Mouse (Mus musculus) MEL (cell line): ENCODE results near the gene Mip. TPM values are rescaled to one million over a fixed set of nuclear protein-coding genes. Genes with fewer than 3 reads are reported as not detected.
A peak's percentile ranks its signal among the peaks of the same experiment; 100 is the strongest.

Source experiments
- DNase-seq: peaks from one replicate; pipeline ENCODE4 v3.0.0; 2011; ENCODE audit warnings: low read depth, low spot score
- H3K27ac ChIP-seq: 2 replicates; pipeline ENCODE4 v1.5.1; 2012; ENCODE audit warnings: low read depth, mild to moderate bottlenecking, control low read depth, low read length, moderate library complexity; ENCODE audit not compliant: control insufficient read depth
- H3K27me3 ChIP-seq, 2 experiments: fragments of 150-350 bp in 1 of 2; sonication (generic) in 1 of 2; 2 replicates each; pipeline ENCODE4 v1.6.1; 2012; ENCODE audit warnings: low read length in 2 of 2, mild to moderate bottlenecking in 2 of 2, improper control_type of control experiment in 1 of 2, moderate library complexity in 1 of 2; ENCODE audit not compliant: insufficient read depth in 2 of 2, control insufficient read depth in 1 of 2
- H3K36me3 ChIP-seq, 2 experiments: 2 replicates each; pipeline ENCODE4 v1.6.1; 2012 to 2014; ENCODE audit warnings: low read length in 2 of 2, improper control_type of control experiment in 1 of 2, inconsistent platforms in 1 of 2, mild to moderate bottlenecking in 1 of 2; ENCODE audit not compliant: insufficient read depth in 2 of 2, control insufficient read depth in 1 of 2
- H3K4me1 ChIP-seq, 2 experiments: fragments of 150-350 bp in 1 of 2; sonication (generic) in 1 of 2; 2 replicates each; pipeline ENCODE4 v1.6.1; 2012; ENCODE audit warnings: low read length in 2 of 2, improper control_type of control experiment in 1 of 2, mild to moderate bottlenecking in 1 of 2; ENCODE audit not compliant: insufficient read depth in 2 of 2, control insufficient read depth in 1 of 2
- H3K4me3 ChIP-seq, 2 experiments: fragments of 150-350 bp in 1 of 2; sonication (generic) in 1 of 2; 2 replicates each; pipeline ENCODE4 v1.5.1; 2012; ENCODE audit warnings: low read depth in 2 of 2, low read length in 2 of 2, mild to moderate bottlenecking in 2 of 2, moderate library complexity in 2 of 2, control low read depth in 1 of 2, improper control_type of control experiment in 1 of 2; ENCODE audit not compliant: control insufficient read depth in 1 of 2, insufficient read depth in 1 of 2
- H3K79me2 ChIP-seq: 2 replicates; pipeline ENCODE4 v1.6.1; 2012; ENCODE audit warnings: mild to moderate bottlenecking, low read length, moderate library complexity; ENCODE audit not compliant: control insufficient read depth, poor library complexity, insufficient read depth
- H3K9ac ChIP-seq: 2 replicates; pipeline ENCODE4 v1.6.1; 2012; ENCODE audit warnings: low read depth, mild to moderate bottlenecking, control low read depth, low read length, moderate library complexity; ENCODE audit not compliant: control insufficient read depth, poor library complexity, severe bottlenecking
- H3K9me3 ChIP-seq: fragments of 150-350 bp; sonication (generic); replicated peaks from 2 replicates; pipeline ENCODE4 v1.6.1; 2012; ENCODE audit warnings: mild to moderate bottlenecking, low read length, improper control_type of control experiment, moderate library complexity; ENCODE audit not compliant: insufficient read depth
- BHLHE40 ChIP-seq: IDR thresholded peaks from 2 replicates; pipeline ENCODE4 v1.6.1; 2012; ENCODE audit warnings: low read depth, mild to moderate bottlenecking, inconsistent platforms, low read length, improper control_type of control experiment, borderline replicate concordance
- CHD2 ChIP-seq: IDR thresholded peaks from 2 replicates; pipeline ENCODE4 v1.6.1; 2011; ENCODE audit warnings: low read length, improper control_type of control experiment
- E2F4 ChIP-seq: IDR thresholded peaks from 2 replicates; pipeline ENCODE4 v1.6.1; 2011; ENCODE audit warnings: low read depth, low read length, improper control_type of control experiment, borderline replicate concordance
- ELF1 ChIP-seq: IDR thresholded peaks from 2 replicates; pipeline ENCODE4 v1.6.1; 2014; ENCODE audit warnings: low read depth, mild to moderate bottlenecking, inconsistent platforms, low read length, improper control_type of control experiment, moderate library complexity
- EP300 ChIP-seq, 2 experiments: IDR thresholded peaks; 2 replicates each; pipeline ENCODE4 v1.6.1; 2011; ENCODE audit warnings: improper control_type of control experiment in 2 of 2, low read length in 2 of 2, low read depth in 1 of 2, mild to moderate bottlenecking in 1 of 2
- ETS1 ChIP-seq: IDR thresholded peaks from 2 replicates; pipeline ENCODE4 v1.6.1; 2012; ENCODE audit warnings: low read depth, mild to moderate bottlenecking, inconsistent platforms, low read length, improper control_type of control experiment, moderate library complexity
- GATA1 ChIP-seq: IDR thresholded peaks from 2 replicates; pipeline ENCODE4 v1.6.1; 2011; ENCODE audit warnings: low read depth, low read length, improper control_type of control experiment
- HCFC1 ChIP-seq: IDR thresholded peaks from 2 replicates; pipeline ENCODE4 v1.6.1; 2012; ENCODE audit warnings: low read depth, mild to moderate bottlenecking, inconsistent platforms, low read length, improper control_type of control experiment, moderate library complexity
- JUND ChIP-seq: IDR thresholded peaks from 2 replicates; pipeline ENCODE4 v1.6.1; 2011; ENCODE audit warnings: low read depth, mild to moderate bottlenecking, improper control_type of control experiment, low read length
- KAT2A ChIP-seq: conservative IDR thresholded peaks from 2 replicates; pipeline ENCODE4 v1.6.1; 2012; ENCODE audit warnings: low read depth, low read length, improper control_type of control experiment, inconsistent platforms
- MAFK ChIP-seq: IDR thresholded peaks from 2 replicates; pipeline ENCODE4 v1.6.1; 2011; ENCODE audit warnings: low read depth, mild to moderate bottlenecking, low read length, improper control_type of control experiment, borderline replicate concordance
- MAX ChIP-seq: IDR thresholded peaks from 2 replicates; pipeline ENCODE4 v1.6.1; 2011; ENCODE audit warnings: low read length, improper control_type of control experiment
- MAZ ChIP-seq: IDR thresholded peaks from 2 replicates; pipeline ENCODE4 v1.6.1; 2012; ENCODE audit warnings: low read depth, mild to moderate bottlenecking, inconsistent platforms, low read length, improper control_type of control experiment
- MYB ChIP-seq: IDR thresholded peaks from 2 replicates; pipeline ENCODE4 v1.6.1; 2011; ENCODE audit warnings: mild to moderate bottlenecking, low read depth, low read length, improper control_type of control experiment
- NELFE ChIP-seq: IDR thresholded peaks from 2 replicates; pipeline ENCODE4 v1.6.1; 2011; ENCODE audit warnings: low read depth, low read length, improper control_type of control experiment
- NRF1 ChIP-seq: IDR thresholded peaks from 2 replicates; pipeline ENCODE4 v1.6.1; 2014; ENCODE audit warnings: low read depth, mild to moderate bottlenecking, inconsistent platforms, low read length, improper control_type of control experiment, moderate library complexity; ENCODE audit not compliant: poor library complexity, insufficient read depth, severe bottlenecking
- POLR2A ChIP-seq, 2 experiments: IDR thresholded peaks; 2 replicates each; pipeline ENCODE4 v1.6.1; 2011 to 2012; ENCODE audit warnings: low read length in 2 of 2, mild to moderate bottlenecking in 2 of 2, control low read depth in 1 of 2, improper control_type of control experiment in 1 of 2, low read depth in 1 of 2, moderate library complexity in 1 of 2; ENCODE audit not compliant: control insufficient read depth in 1 of 2, insufficient read depth in 1 of 2, poor library complexity in 1 of 2
- POLR2AphosphoS2 ChIP-seq: IDR thresholded peaks from 2 replicates; pipeline ENCODE4 v1.6.1; 2011; ENCODE audit warnings: low read length, improper control_type of control experiment
- POLR2AphosphoS5 ChIP-seq: IDR thresholded peaks from 2 replicates; pipeline ENCODE4 v1.6.1; 2012; ENCODE audit warnings: low read depth, borderline replicate concordance, mild to moderate bottlenecking, inconsistent platforms, low read length, moderate library complexity, mixed read lengths
- RAD21 ChIP-seq: IDR thresholded peaks from 2 replicates; pipeline ENCODE4 v1.6.1; 2011; ENCODE audit warnings: mild to moderate bottlenecking, low read depth, low read length, improper control_type of control experiment
- RCOR1 ChIP-seq: IDR thresholded peaks from 2 replicates; pipeline ENCODE4 v1.6.1; 2012; ENCODE audit warnings: low read depth, mild to moderate bottlenecking, inconsistent platforms, low read length, improper control_type of control experiment
- SIN3A ChIP-seq: IDR thresholded peaks from 2 replicates; pipeline ENCODE4 v1.6.1; 2012; ENCODE audit warnings: low read length, improper control_type of control experiment, inconsistent platforms
- TBP ChIP-seq: IDR thresholded peaks from 2 replicates; pipeline ENCODE4 v1.8.0; 2011; ENCODE audit warnings: low read depth, low read length, improper control_type of control experiment
- TCF12 ChIP-seq: IDR thresholded peaks from 2 replicates; pipeline ENCODE4 v1.6.1; 2014; ENCODE audit warnings: low read depth, mild to moderate bottlenecking, inconsistent platforms, low read length, improper control_type of control experiment, moderate library complexity
- USF1 ChIP-seq: IDR thresholded peaks from 2 replicates; pipeline ENCODE4 v1.6.1; 2014; ENCODE audit warnings: low read depth, mild to moderate bottlenecking, inconsistent platforms, low read length, improper control_type of control experiment, moderate library complexity
- USF2 ChIP-seq, 2 experiments: IDR thresholded peaks; 2 replicates each; pipeline ENCODE4 v1.6.1; 2011 to 2012; ENCODE audit warnings: improper control_type of control experiment in 2 of 2, low read length in 2 of 2, borderline replicate concordance in 1 of 2, inconsistent platforms in 1 of 2, low read depth in 1 of 2, mild to moderate bottlenecking in 1 of 2; ENCODE audit not compliant: insufficient read depth in 1 of 2
- ZKSCAN1 ChIP-seq: IDR thresholded peaks from 2 replicates; pipeline ENCODE4 v1.6.1; 2012; ENCODE audit warnings: low read depth, mild to moderate bottlenecking, inconsistent platforms, low read length, improper control_type of control experiment, moderate library complexity
- ZMIZ1 ChIP-seq: IDR thresholded peaks from 2 replicates; pipeline ENCODE4 v1.6.1; 2012; ENCODE audit warnings: low read depth, mild to moderate bottlenecking, inconsistent platforms, low read length, improper control_type of control experiment, moderate library complexity
- ZNF384 ChIP-seq: IDR thresholded peaks from 2 replicates; pipeline ENCODE4 v1.6.1; 2012; ENCODE audit warnings: low read depth, mild to moderate bottlenecking, inconsistent platforms, low read length, improper control_type of control experiment
- polyA plus RNA-seq, 2 experiments: library from polyadenylated mRNA; stranded (reverse) in 1 of 2; unstranded in 1 of 2; fragments of >175 nt in 1 of 2; fragments of >200 nt in 1 of 2; gene quantifications; 2 replicates each; pipeline versions ENCODE4 v1.2.1 to v1.2.4; 2012; ENCODE audit warnings: low replicate concordance in 2 of 2, low read depth in 1 of 2; ENCODE audit not compliant: insufficient read length in 2 of 2, insufficient read depth in 1 of 2, missing spikeins in 1 of 2
- total RNA-seq: library from RNA; depleted of rRNA; stranded (reverse); fragments of 300-350 nt; gene quantifications from 2 replicates; pipeline ENCODE4 v1.2.3, GENCODE M21; 2012; rRNA removed

The Mip gene
- total RNA-seq: not detected in 2 replicates
- polyA plus RNA-seq: under 1 TPM in 1 of 2 experiments, not detected in 1; 0.04 TPM

- H3K9ac ChIP-seq: no peak within 1 kb of the TSS
Measured at GRCm38 (mm10) chr10:128225538-128225937, at the start of gene Mip. Gene Mip (plus strand): TSS chr10:128225838.

GRCm38 (mm10) chr10:128175996-128176755, 49.5 kb upstream of the Mip start:
- Histone ChIP-seq H3K4me3 (peak overlapping the region; percentile 90 to 94), H3K4me1 (peaks cover 0 to 6% of the 10 kb centered on the region in 2 experiments; a peak in 1 of 4 replicates), H3K79me2 (peaks cover 2% of the 10 kb centered on the region; the same call in 1 of the 2 replicates), H3K9ac (peak overlapping the region; percentile 76), H3K9me3 (no peaks in the 10 kb centered on the region), H3K36me3 (peaks cover 0 to 8% of the 10 kb centered on the region in 2 experiments; a peak in 2 of 4 replicates), H3K27ac (peak overlapping the region; percentile 43), H3K27me3 (no peaks in the 10 kb centered on the region)
- peak; percentile 89 for DNase-seq
- TF ChIP-seq POLR2A (IDR thresholded peaks at IDR 0.05; ENCODE audit: control insufficient read depth in 1 of 2, insufficient read depth in 1 of 2, low read depth in 1 of 2, low read length in 2 of 2, poor library complexity in 1 of 2): no peak; a peak in 1 of 4 replicates
- TF ChIP-seq RCOR1: peak; percentile 64; the same call in 1 of the 2 replicates
- no peak for TF ChIP-seq USF2 (IDR thresholded peaks at IDR 0.05; ENCODE audit: borderline replicate concordance in 1 of 2, insufficient read depth in 1 of 2, low read depth in 1 of 2, low read length in 2 of 2)
- peak; percentile 57; the same call in 1 of the 2 replicates for TF ChIP-seq ELF1
- peak; percentile 75 for TF ChIP-seq ZNF384
- no peak for TF ChIP-seq ZKSCAN1
- TF ChIP-seq ZMIZ1: no peak
- peak; percentile 79 for TF ChIP-seq HCFC1
- TF ChIP-seq SIN3A: peak; percentile 99
- peak; percentile 20 to 59; a peak in 3 of 4 replicates for TF ChIP-seq EP300 (IDR thresholded peaks at IDR 0.05; ENCODE audit: low read depth in 1 of 2, low read length in 2 of 2)
- TF ChIP-seq CHD2: no peak
- peak; percentile 98 for TF ChIP-seq MAZ
- peak; percentile 83 for TF ChIP-seq ETS1
- no peak for TF ChIP-seq JUND
- TF ChIP-seq NRF1: no peak
- no peak for TF ChIP-seq GATA1
- no peak for TF ChIP-seq E2F4
- TF ChIP-seq RAD21: no peak
- no peak for TF ChIP-seq MAFK
- TF ChIP-seq BHLHE40: peak; percentile 49
- peak; percentile 48; the same call in 1 of the 2 replicates for TF ChIP-seq MAX
- no peak for TF ChIP-seq POLR2AphosphoS5
- TF ChIP-seq NELFE: 0 out of 2 replicates have a peak, but pooled peaks have one; percentile 4
- no peak for TF ChIP-seq MYB
- TF ChIP-seq TBP: peak; percentile 65
- no peak for TF ChIP-seq POLR2AphosphoS2
- peak; percentile 51; the same call in 1 of the 2 replicates for TF ChIP-seq TCF12

More at GRCm38 (mm10) chr10:128225538-128225937, at the start of gene Mip:
- Histone ChIP-seq H3K4me3 (no peak within 1 kb of the TSS), H3K27ac (no peak within 1 kb of the TSS), H3K79me2 (no peaks in the 10 kb centered on the region), H3K9me3 (no peaks in the 10 kb centered on the region), H3K27me3 (no peaks in the 10 kb centered on the region), H3K36me3 (peaks cover 0 to 5% of the 10 kb centered on the region in 2 experiments; a peak in 2 of 4 replicates), H3K4me1 (peaks cover 3 to 5% of the 10 kb centered on the region in 2 experiments)
- no peak for DNase-seq
- TF ChIP-seq POLR2AphosphoS5 (no peak), USF1 (no peak), ELF1 (no peak), ZNF384 (no peak), KAT2A (no peak)
